Mouse (Mus musculus): ENCODE measurements around the gene Pdf. TPM values are rescaled to one million over a fixed set of nuclear protein-coding genes. Genes with fewer than 3 reads are reported as not detected.
"Not testable (repeated sequence)": the region's sequence is repeated elsewhere in the genome, so short reads cannot be mapped to it uniquely, and the experiment has no call there.

The Pdf gene
- total RNA-seq, 2 experiments from 2014 or later: 50.5 to 62.1 TPM

DNA sequence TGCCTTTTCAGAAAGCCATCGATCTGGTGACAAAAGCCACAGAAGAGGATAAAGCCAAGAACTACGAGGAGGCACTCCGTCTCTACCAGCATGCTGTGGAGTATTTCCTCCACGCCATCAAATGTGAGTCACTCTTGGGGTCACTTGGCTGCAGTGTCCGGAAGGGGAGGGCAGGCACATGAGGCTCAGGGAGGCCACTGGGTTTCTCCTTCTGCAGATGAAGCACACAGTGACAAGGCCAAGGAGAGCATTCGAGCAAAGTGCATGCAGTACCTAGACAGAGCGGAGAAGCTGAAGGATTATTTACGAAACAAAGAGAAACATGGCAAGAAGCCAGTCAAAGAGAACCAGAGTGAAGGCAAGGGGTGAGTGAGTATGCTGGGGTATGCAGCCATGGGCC is 11.8 kb downstream of the Pdf start:
- peak; percentile 49 to 58 for DNase-seq

DNA sequence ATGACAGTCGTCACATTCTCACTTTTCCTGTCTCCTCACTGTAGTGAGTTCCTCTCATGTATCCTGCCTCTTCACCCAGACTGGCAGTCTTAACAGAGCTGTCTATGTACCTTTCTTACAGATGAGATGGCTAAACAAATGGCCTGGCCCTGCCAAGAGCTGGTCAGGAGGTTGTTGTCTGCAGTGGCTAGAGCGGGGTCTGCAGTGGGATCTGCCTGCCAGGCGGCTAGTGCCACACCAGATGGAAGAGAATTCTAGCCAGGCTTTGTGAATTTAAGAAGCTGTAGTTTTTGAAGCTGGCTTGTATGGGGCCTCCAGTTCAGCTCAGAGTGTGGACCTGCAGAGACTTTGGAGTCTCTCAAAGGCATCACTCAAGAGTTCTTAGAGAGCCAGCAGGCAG is 12.8 kb downstream of the Pdf start:
- DNase-seq: no peak

DNA sequence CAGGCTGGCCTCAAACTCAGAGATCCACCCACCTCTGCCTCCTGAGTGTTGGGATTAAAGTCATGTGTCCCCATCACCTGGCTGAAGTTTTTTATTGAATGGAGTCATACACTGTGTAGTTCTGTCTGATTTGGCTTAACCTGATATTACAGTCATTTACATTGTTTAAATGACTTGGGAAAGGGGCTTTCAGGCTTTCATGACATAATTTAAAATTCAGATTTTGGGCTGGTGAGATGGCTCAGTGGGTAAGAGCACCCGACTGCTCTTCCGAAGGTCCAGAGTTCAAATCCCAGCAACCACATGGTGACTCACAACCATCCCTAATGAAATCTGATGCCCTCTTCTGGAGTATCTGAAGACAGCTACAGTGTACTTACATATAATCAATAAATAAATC is 14.8 kb downstream of the Pdf start:
- DNase-seq: not testable (repeated sequence)

DNA sequence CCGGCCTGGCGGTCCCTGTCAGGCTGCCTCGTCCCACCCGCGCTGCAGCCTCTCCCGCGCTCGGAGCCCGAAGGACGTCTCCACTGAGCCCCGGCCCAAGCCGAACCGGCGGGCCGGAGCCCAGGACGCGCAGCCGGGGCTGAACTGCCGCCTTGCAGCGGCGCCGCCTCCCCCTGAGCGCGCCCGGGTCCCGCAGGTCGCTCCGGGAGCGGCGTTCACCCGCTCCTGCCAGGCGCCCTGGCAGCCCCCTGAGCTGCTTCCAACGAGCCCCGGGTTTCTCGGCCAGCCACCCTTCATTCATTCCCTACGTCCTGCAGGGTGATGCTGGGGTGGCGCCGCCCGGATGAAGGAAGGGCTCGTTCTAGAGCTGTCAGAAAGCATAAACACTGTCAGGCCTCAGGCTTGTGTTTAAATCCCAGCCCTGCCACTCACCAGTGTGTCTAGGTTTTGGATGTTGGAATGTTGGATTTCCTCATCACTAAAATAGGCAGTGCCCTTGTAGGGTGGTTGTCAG is 16.8 kb downstream of the Pdf start:
- no peak for DNase-seq

DNA sequence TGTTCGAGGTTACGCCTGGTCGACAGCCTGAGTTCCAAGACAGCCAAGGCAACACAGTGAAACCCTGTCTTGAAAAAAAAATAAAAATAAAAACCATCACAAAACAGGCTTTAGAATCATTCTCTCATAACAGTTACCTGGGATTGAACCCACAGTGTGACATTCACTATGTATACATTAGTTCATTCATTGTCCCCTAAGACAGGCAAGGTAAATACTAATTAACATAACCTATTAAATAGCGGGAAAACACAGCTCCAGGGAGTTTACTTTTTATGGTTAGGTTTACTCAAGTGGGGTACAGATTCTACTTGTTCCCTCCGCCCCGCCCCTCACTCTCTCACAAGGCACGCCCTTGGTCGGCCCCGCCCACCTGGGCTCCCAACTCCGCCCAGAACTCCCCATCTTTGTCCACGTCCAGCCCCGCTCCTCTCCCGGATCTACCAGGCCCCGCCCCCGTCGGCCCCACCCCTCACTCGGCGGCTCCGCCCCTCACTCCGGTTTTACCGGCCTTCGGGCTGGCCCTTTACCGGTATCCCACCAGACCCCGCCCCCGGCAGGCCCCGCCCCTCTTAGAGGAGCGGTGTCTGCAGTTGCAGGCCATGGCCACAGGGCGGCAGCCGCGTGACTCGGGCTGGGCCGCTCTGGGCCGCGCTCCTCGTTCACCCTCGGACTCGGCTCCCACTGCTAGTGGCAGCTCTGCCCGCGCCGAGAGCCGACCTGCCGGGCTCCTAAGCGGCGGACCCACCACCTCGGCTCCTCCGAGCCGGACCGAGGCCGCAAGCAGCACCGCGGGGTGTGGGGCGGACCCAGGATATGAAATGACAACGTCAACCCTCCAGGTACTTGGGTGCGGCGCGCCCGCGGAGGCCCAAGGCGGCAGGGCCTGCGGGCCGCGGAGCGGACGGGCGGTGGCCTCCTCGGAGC is 17.5 kb downstream of the Pdf start, which contains the start of gene Vps4a:
Gene Vps4a, plus strand, starts transcription at position 573 of the 927 bp plus-strand sequence.
- peak; percentile 97 to 99 for DNase-seq

DNA sequence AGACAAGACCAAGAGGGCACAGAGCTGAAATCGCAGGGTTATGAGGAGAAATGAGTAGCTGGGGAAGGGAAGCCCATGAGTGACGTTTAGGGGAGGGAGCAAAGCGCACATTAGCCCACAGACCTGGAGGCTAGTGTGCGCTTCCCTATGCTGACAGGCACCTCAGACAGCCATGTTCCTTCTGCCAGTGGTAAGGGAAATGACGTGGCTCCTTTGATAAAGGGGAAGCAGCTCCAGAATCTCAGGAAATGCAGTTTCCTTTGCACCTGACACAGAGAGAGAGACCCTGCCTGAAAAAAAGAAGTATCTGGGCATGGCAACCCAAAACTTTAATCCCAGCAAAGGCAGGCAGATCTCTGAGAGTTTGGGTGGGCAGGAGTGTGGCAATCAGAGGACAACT is 18.4 kb downstream of the Pdf start:
- no peak for DNase-seq

DNA sequence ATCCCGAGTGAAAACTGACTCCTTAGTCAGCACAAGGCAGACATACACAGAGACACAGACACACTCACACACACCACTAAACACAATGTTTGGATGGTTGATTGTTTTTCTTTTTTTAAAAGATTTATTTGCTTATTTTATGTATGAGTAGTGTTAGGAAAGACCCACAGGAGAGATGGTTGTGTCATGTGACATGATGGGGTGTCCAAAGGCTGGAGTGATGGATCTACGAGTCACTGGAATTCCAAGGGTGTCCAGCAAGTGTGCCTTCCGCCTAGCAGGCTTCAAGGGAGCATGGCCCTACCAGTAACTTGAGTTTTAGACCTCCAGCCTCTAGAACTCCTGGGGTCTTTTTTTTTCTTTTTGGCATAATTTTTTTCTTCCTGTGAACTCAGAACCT is 19.1 kb downstream of the Pdf start:
- DNase-seq: no peak

DNA sequence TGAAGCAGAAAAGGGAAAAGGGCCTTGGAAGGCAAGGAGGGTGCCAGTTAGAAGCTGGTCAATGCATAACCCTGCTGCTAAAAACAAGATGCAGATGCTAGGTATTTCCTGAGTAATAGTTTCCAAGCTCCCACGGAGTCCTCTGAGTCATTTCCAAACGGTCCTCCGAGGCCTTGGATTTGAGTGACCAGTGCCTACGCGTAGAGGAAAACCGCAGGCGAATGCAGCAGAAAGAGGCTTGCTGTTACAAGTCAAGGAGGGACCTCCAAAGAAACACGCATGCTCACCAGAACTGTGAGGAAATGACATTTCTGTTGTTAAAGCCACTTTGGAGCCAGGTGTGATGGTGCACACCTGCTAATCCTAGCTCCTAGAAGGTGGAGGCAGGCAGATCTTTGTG is 24.9 kb downstream of the Pdf start:
- peak; percentile 76 to 80 for DNase-seq

DNA sequence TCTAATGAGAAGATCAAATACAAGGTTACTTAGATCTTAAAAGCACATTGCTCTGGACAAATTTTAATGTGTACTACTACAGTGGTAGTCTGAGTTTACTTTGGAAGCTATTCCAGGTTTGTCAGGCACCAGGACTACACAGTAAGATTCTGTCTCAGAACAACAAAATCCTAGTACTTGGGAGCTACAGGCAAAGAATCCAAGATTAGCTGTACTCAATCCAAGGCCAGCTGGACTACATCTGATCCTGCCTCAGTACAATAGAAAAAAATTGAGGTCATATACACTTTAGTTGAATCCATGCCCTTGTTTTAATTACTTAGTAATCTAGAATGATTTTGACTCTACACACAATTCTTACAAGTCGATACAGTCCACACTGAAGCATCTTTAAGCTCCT is 33.5 kb downstream of the Pdf start:
- no peak for DNase-seq

DNA sequence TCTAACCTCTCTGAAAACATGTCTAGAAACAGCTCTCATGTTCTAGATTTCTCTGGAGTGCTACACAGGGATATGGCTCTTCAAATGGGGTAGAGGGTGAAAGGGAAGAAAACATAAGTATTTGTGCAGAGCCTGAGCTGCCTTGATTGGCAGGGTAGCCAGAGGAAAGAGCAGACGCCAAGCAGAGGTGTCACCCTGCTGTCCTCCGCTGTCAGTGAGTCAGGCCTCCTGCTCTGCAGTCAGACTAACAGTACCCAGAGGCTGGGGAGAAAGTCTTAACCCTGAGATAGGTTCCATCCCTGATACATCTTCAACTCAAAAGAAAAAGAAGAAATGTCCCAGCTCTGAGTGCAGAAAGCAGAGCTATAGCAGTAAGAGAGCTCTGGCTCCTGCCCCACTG is 35.7 kb downstream of the Pdf start:
- DNase-seq: peak; percentile 39 to 45

DNA sequence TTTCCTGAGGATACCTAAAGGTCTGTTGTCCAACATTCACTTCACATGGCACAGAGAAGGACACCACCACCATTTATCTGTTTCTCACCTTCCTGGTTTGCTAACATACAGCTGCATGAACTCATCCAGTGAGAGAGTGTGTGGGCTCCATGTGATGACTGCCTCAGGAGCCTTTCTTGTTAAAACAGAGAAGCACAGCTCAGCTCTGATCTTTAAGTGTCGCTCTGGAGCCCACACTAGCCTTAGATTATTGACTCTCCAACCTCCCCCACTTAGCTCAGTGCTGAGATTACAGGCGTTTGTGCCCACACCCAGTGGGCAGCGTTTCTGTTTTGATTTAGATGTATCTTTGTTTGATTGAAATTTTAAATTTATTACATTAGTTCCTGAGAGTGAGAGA is 40.6 kb downstream of the Pdf start:
- DNase-seq: no peak

DNA sequence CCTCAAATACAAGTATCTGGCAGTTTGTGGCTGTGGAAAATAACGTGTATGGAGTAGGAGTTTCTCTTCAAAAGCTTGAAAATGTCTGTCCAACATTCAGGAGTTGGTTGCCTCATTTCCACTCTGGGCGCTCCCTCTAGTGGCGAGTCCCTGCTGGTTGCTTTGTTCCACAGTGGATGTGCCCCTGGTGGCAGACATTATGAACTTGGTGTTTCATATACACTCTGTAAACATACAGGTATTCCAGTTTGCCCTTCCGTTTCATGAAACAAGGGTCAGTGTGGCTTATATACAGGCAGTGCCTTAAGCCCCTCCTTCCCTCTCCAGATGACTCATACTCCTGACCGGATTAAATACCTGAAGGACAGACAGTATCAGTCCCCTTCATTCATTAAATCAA is 45.9 kb downstream of the Pdf start:
- peak; percentile 91 to 92 for DNase-seq

DNA sequence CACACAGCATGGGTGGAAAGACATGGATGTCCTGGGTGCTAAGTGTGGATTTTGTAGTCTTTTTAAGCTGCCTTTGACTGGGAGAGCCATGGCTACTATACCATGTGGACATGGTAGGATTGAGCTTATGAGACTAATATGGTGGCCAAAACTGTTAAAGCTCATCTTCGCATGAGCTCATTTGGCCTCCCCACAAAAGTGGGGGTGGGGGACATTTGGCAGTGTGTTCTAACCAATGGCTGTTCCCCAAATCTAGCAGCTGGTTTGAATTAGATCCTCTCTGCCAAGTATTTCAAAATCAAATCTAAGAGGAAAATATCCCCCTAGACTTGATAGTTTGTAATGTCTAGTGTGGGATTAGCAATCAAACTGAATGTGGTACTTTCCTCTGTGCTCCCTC is 49.3 kb downstream of the Pdf start:
- DNase-seq: peak in 1 of 2 experiments; percentile 26

DNA sequence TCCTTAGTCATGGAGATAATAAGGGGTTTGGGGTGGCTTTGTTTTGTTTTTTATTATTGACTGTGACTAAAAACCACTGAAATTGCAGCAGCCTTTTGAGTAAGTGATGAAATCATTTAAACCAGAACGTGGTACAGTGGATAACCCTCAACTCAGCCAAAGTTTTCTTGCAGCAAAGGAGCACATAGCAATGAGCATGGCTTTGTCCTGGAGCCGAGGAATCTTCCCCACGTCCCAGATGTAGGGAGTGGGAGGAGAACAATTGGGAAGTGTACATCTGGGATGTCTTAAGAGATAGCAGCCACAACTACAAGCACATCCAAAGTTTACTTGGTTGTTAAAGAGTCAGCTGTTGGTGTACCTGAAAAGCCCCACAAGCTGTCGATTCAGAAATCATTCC is 51.0 kb downstream of the Pdf start:
- DNase-seq: no peak

DNA sequence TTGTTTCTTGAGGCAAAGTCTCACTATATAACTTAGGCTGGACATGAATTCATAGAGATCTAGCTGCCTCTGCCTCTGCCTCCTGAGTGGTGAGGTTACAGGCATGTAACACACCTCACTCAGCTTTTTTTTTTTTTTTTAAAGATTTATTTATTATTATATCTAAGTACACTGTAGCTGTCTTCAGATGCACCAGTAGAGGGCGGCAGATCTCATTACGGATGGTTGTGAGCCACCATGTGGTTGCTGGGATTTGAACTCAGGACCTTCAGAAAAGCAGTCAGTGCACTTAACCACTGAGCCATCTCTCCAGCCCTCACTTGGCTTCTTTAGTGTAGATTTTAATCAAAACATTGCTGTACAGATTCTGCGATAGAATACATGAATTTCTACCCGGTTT is 52.1 kb downstream of the Pdf start:
- DNase-seq: not testable (repeated sequence)

Small RNA genes within 50 kb of the gene (microRNA-seq; reads per million reads assigned to microRNA genes)
- gene Mir7075: 1.00 reads per million

Other genes starting within 250 kb of the Pdf start
- gene Has3, start 178.4 kb downstream of the Pdf start, total RNA-seq (2021): 1 to 10 TPM in 1 of 2 experiments, under 1 TPM in 1; 0.20 to 1.5 TPM
- 10 to 100 TPM; 48.7 to 50.6 TPM for gene Utp4, start 155.0 kb downstream of the Pdf start, total RNA-seq (2021)
- 10 to 100 TPM; 28.8 to 39.5 TPM for gene Sntb2, start 112.9 kb downstream of the Pdf start, total RNA-seq (2021)
- 10 to 100 TPM; 86.3 to 91.6 TPM for gene Vps4a, start 17.4 kb downstream of the Pdf start, total RNA-seq (2021)
- gene Cog8, start 8.1 kb upstream of the Pdf start, total RNA-seq (2021): 10 to 100 TPM; 29.3 to 40.6 TPM
- gene Nip7, start 8.3 kb upstream of the Pdf start, total RNA-seq (2021): 10 to 100 TPM; 47.4 to 57.5 TPM
- not detected for gene Tmed6, start 17.0 kb upstream of the Pdf start, total RNA-seq (2021)
- 10 to 100 TPM; 23.5 to 24.5 TPM for gene Terf2, start 47.9 kb upstream of the Pdf start, total RNA-seq (2021)
- 100 to 1,000 TPM; 419 to 590 TPM for gene Cyb5b, start 102.0 kb upstream of the Pdf start, total RNA-seq (2021)
- 100 to 1,000 TPM; 127 to 137 TPM for gene Nfat5, start 244.9 kb upstream of the Pdf start, total RNA-seq (2021)

Measured in adrenal gland, postnatal 36 days (tissue).